Mouse (Mus musculus) liver, embryonic 14.5 days (tissue): ENCODE results near the gene Cacna1c. TPM values are rescaled to one million over a fixed set of nuclear protein-coding genes. Genes with fewer than 3 reads are reported as not detected.

Source experiments
- ATAC-seq: fragments of 200-750 bp; cut with Nextera tagmentation; 2 replicates; pipeline ENCODE4 v1.8.0; 2017; ENCODE audit warnings: moderate number of reproducible peaks, mild to moderate bottlenecking, moderate library complexity; ENCODE audit not compliant: insufficient read depth
- DNase-seq, 3 experiments: peaks; one replicate each; pipeline ENCODE4 v3.0.0-alpha.2; 2012 to 2013; ENCODE audit warnings: low read depth in 3 of 3, low spot score in 3 of 3
- H3K27ac ChIP-seq: fragments of 300-500 bp; sonication (generic); 2 replicates; pipeline ENCODE4 v1.5.1; 2014; ENCODE audit warnings: moderate library complexity, mild to moderate bottlenecking, control low read depth, inconsistent platforms
- H3K27me3 ChIP-seq: fragments of 300-500 bp; sonication (generic); 2 replicates; pipeline ENCODE4 v1.6.1; 2014; ENCODE audit warnings: mild to moderate bottlenecking, low read length, moderate library complexity; ENCODE audit not compliant: control insufficient read depth, insufficient read depth
- H3K36me3 ChIP-seq: fragments of 300-500 bp; sonication (generic); replicated peaks from 2 replicates; pipeline ENCODE4 v1.6.1; 2014; ENCODE audit warnings: low read depth; ENCODE audit not compliant: control insufficient read depth, insufficient read depth
- H3K4me1 ChIP-seq, 2 experiments: fragments of 200-500 bp in 1 of 2; fragments of 300-500 bp in 1 of 2; sonication (generic) in 1 of 2; replicated peaks; 2 replicates each; pipeline ENCODE4 v1.6.1; 2012 to 2014; ENCODE audit warnings: antibody characterized with exemption in 1 of 2, inconsistent platforms in 1 of 2, low read length in 1 of 2; ENCODE audit not compliant: control insufficient read depth in 2 of 2, insufficient read depth in 2 of 2
- H3K4me2 ChIP-seq: fragments of 300-500 bp; sonication (generic); 2 replicates; pipeline ENCODE4 v1.6.1; 2014; ENCODE audit warnings: low read depth, mild to moderate bottlenecking, control low read depth, moderate library complexity
- H3K4me3 ChIP-seq, 2 experiments: fragments of 200-500 bp in 1 of 2; fragments of 300-500 bp in 1 of 2; sonication (generic) in 1 of 2; 2 replicates each; pipeline ENCODE4 v1.5.1; 2012 to 2014; ENCODE audit warnings: low read depth in 2 of 2, low read length in 2 of 2, mild to moderate bottlenecking in 2 of 2, control low read depth in 1 of 2, inconsistent platforms in 1 of 2, moderate library complexity in 1 of 2; ENCODE audit not compliant: insufficient read depth in 1 of 2
- H3K9ac ChIP-seq: fragments of 300-500 bp; sonication (generic); replicated peaks from 2 replicates; pipeline ENCODE4 v1.6.1; 2014; ENCODE audit warnings: mild to moderate bottlenecking, control low read depth, moderate library complexity
- H3K9me3 ChIP-seq: fragments of 300-500 bp; sonication (generic); 2 replicates; pipeline ENCODE4 v1.6.1; 2016; ENCODE audit warnings: low read length, mixed read lengths; ENCODE audit not compliant: control insufficient read depth
- CTCF ChIP-seq: IDR thresholded peaks from 2 replicates; pipeline ENCODE4 v1.5.1; 2016; ENCODE audit warnings: antibody characterized with exemption, low read depth, control low read depth
- EP300 ChIP-seq: IDR thresholded peaks from 2 replicates; pipeline ENCODE4 v1.6.1; 2016; ENCODE audit warnings: antibody characterized with exemption, low read depth
- WGBS: fragments of 180-500 bp; shearing (Covaris S2); extraction: QIAGEN DNeasy Blood & Tissue Kit; methylation state at CpG from one replicate; pipeline ENCODE4 v1.1.7; 2014; ENCODE audit not compliant: insufficient replicate concordance; 5-methylcytosine and 5-hydroxymethylcytosine counted together
- polyA plus RNA-seq, 2 experiments: library from polyadenylated mRNA; depleted of rRNA in 1 of 2; stranded (reverse) in 1 of 2; unstranded in 1 of 2; fragments of >200 nt; fragmentation: Nextera tagmentation in 1 of 2; extraction: Ambion mirVana in 1 of 2; gene quantifications; 2 replicates each; pipeline versions ENCODE4 v1.2.1 to v1.2.3; 2012 to 2014

The Cacna1c gene
- polyA plus RNA-seq, 2 experiments: 0.20 to 0.32 TPM

- DNase-seq (no peak), ATAC-seq (no peak)
- no peak overlapping the region for H3K9ac ChIP-seq
- H3K9me3 ChIP-seq: no peaks in the 10 kb centered on the region
- no peaks in the 10 kb centered on the region for H3K27me3 ChIP-seq
- H3K4me2 ChIP-seq: no peak overlapping the region
- no peak overlapping the region for H3K4me3 ChIP-seq
- 87% methylated on average over 5 of the region's 5 CpGs for WGBS
- TF ChIP-seq EP300 (no peak), CTCF (no peak)
- H3K4me1 ChIP-seq: peaks cover 45 to 60% of the 10 kb centered on the region in 2 experiments
- H3K36me3 ChIP-seq: no peaks in the 10 kb centered on the region
- H3K27ac ChIP-seq: no peak overlapping the region
Measured at GRCm38 (mm10) chr6:118755768-118756167, 440.4 kb downstream of the Cacna1c start.

- Histone ChIP-seq H3K36me3 (no peaks in the 10 kb centered on the region), H3K4me2 (no peak overlapping the region), H3K9ac (no peak overlapping the region), H3K4me1 (peaks cover 45 to 61% of the 10 kb centered on the region in 2 experiments), H3K27ac (no peak overlapping the region), H3K27me3 (no peaks in the 10 kb centered on the region), H3K4me3 (no peak overlapping the region), H3K9me3 (no peaks in the 10 kb centered on the region)
- ATAC-seq: no peak
- TF ChIP-seq CTCF: no peak
- no peak for TF ChIP-seq EP300
- WGBS: 71% methylated on average over 3 of the region's 3 CpGs
- no peak for DNase-seq
Measured at GRCm38 (mm10) chr6:118754439-118754838, 441.8 kb downstream of the Cacna1c start.

GRCm38 (mm10) chr6:118753787-118754186 lies 442.4 kb downstream of the Cacna1c start:
- no peak overlapping the region for H3K4me2 ChIP-seq
- H3K36me3 ChIP-seq: no peaks in the 10 kb centered on the region
- no peak overlapping the region for H3K4me3 ChIP-seq
- no peaks in the 10 kb centered on the region for H3K9me3 ChIP-seq
- H3K27ac ChIP-seq: no peak overlapping the region
- WGBS: 86% methylated on average over 8 of the region's 8 CpGs
- TF ChIP-seq CTCF (no peak), EP300 (no peak)
- H3K9ac ChIP-seq: no peak overlapping the region
- ATAC-seq: no peak
- no peaks in the 10 kb centered on the region for H3K27me3 ChIP-seq
- peaks cover 44 to 61% of the 10 kb centered on the region in 2 experiments for H3K4me1 ChIP-seq
- no peak for DNase-seq

- 7% methylated on average over 5 of the region's 5 CpGs for WGBS
- no peak overlapping the region for H3K4me3 ChIP-seq
- no peaks in the 10 kb centered on the region for H3K9me3 ChIP-seq
- peak overlapping the region; percentile 27; the same call in 1 of the 2 replicates for H3K27ac ChIP-seq
- ATAC-seq (peak; percentile 34), DNase-seq (peak in 1 of 3 experiments; percentile 42)
- 0 out of 2 replicates have a peak overlapping the region, but pooled peaks have one; percentile 12 for H3K9ac ChIP-seq
- TF ChIP-seq EP300 (no peak), CTCF (no peak)
- peaks cover 37 to 57% of the 10 kb centered on the region in 2 experiments for H3K4me1 ChIP-seq
- no peaks in the 10 kb centered on the region for H3K36me3 ChIP-seq
- peak overlapping the region; percentile 2; the same call in 1 of the 2 replicates for H3K4me2 ChIP-seq
- no peaks in the 10 kb centered on the region for H3K27me3 ChIP-seq
Measured at GRCm38 (mm10) chr6:118753064-118753463, 443.2 kb downstream of the Cacna1c start.

GRCm38 (mm10) chr6:118749285-118749684 lies 446.9 kb downstream of the Cacna1c start:
- Histone ChIP-seq H3K36me3 (no peaks in the 10 kb centered on the region), H3K9me3 (no peaks in the 10 kb centered on the region), H3K27me3 (no peaks in the 10 kb centered on the region), H3K4me1 (peaks cover 20 to 46% of the 10 kb centered on the region in 2 experiments), H3K9ac (no peak overlapping the region), H3K27ac (no peak overlapping the region), H3K4me3 (no peak overlapping the region), H3K4me2 (peak overlapping the region; percentile 9; the same call in 1 of the 2 replicates)
- WGBS: 36% methylated on average over 1 of the region's 1 CpGs
- ATAC-seq (peak; percentile 68; the same call in 1 of the 2 replicates), DNase-seq (peak; percentile 39 to 47 (median 45))
- no peak for TF ChIP-seq CTCF
- peak; percentile 61 for TF ChIP-seq EP300
